Mouse (Mus musculus): Measurements from ENCODE around the gene Irf1. TPM values are rescaled to one million over a fixed set of nuclear protein-coding genes. Genes with fewer than 3 reads are reported as not detected.

Irf1 gene
- total and polyA plus RNA-seq, 3 experiments: 17.8 to 64.9 (median 23.6) TPM

DNA sequence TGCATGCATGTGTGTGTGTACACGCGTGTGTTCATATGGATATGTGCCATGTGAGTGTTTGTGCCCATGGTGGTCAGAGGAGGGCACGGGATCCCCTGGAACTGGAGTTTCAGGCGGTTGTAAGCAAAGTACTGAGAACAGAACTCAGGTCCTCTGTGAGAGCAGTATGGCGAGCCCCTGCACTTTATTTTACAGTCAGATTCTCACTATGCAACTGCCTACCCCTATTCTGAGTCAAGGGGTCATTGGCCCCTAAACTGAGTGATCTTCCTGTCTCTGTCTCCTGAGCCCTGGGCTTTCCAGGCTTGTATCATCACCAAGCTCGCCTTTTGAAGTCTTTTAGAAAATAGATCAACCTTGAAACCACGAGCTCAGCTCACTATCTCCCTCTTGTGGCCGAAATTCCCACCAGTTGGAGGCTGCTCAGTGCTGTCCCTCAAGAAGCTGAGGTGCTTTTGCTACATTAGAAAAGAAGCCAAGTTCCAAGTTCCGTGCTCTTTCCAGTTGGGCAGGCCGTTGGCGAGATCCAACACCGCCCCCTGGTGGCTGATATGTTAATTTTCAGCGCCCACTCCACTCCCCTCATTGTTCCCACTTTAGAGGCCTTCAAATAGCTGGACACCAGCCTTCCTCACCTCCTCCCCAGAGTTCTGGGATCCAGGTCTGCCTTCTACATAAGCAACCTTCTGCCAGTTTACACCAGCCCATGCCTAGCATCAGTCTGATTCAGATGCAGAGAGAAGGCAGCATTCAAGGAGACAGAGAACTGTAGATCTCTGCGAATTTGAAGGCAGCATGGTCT is 32.8 kb upstream of the Irf1 start (continued):
- TF ChIP-seq HCFC1 (IDR thresholded peaks at IDR 0.05; ENCODE audit: low read depth, low read length) (peak; percentile 58), NRF1 (IDR thresholded peaks at IDR 0.05; ENCODE audit: low read depth, low read length) (peak; percentile 59), GABPA (IDR thresholded peaks at IDR 0.05; ENCODE audit: insufficient replicate concordance, low read depth, low read length) (no peak), TCF12 (IDR thresholded peaks at IDR 0.05; ENCODE audit: low read depth, low read length) (peak; percentile 74), KAT2A (IDR thresholded peaks at IDR 0.05; ENCODE audit: insufficient replicate concordance, low read length) (0 out of 2 replicates have a peak, but pooled peaks have one; percentile 29), TBP (conservative IDR thresholded peaks at IDR 0.05; ENCODE audit: low read depth, low read length) (no peak)

DNA sequence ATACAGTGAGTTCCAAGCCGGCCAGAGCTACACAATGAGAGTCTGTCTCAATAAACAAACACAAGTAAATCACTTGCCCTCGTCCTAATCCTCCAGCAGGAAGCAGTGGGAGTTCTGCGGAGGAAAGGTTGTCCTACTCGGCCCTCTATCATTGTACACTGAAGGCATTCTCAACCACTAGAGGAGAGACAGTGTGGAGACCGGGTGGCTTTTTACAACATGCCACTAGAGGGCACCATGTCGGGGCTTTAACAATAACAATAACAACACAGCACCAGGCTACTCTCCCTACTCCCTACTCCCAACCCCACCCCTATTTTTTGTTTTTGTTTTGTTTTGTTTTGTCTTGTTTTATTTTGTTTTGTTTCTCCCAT is 32.3 kb upstream of the Irf1 start:
- peaks cover 8 to 35% of the 10 kb centered on the region in 2 experiments for H3K4me1 ChIP-seq (ENCODE audit: control insufficient read depth in 1 of 2, insufficient read depth in 2 of 2)
- dilution Hi-C loops (cut with MboI; ENCODE audit: extremely low pct_ligation_motif_present, extremely low pct_unique_long_range_greater_than_20kb, low sequenced_read_pairs) (no loop called here), in situ Hi-C loops (cut with MboI; ENCODE audit: low pct_ligation_motif_present, low pct_unique_long_range_greater_than_20kb, low sequenced_read_pairs) (loop anchor here (5.0 kb wide), 2 partner anchors 150 to 270 kb away; no protein-coding TSS in a partner anchor)
- no peak overlapping the region for H3K4me3 ChIP-seq (replicated peaks in 1 of 3; ENCODE audit: low read depth in 2 of 3, low read length in 2 of 3, poor library complexity in 1 of 3)
- DNase-seq (ENCODE audit: extremely low read depth): peak; percentile 86
- no peaks in the 10 kb centered on the region for H3K27me3 ChIP-seq (replicated peaks)
- no peaks in the 10 kb centered on the region for H3K9me3 ChIP-seq (replicated peaks; ENCODE audit: low read length)
- TF ChIP-seq JUN (IDR thresholded peaks at IDR 0.05; ENCODE audit: insufficient read depth, low read depth, low read length) (no peak), MYC (IDR thresholded peaks at IDR 0.05; ENCODE audit: low read depth, low read length) (peak; percentile 68; the same call in 1 of the 2 replicates), SMC3 (IDR thresholded peaks at IDR 0.05; ENCODE audit: low read depth, low read length) (peak; percentile 75), SIN3A (IDR thresholded peaks at IDR 0.05; ENCODE audit: low read length) (no peak), ELF1 (IDR thresholded peaks at IDR 0.05; ENCODE audit: low read depth, low read length) (0 out of 2 replicates have a peak, but pooled peaks have one; percentile 18), NELFE (IDR thresholded peaks at IDR 0.05; ENCODE audit: low read depth, low read length) (0 out of 2 replicates have a peak, but pooled peaks have one; percentile 27), RAD21 (IDR thresholded peaks at IDR 0.05; ENCODE audit: low read depth, low read length) (peak; percentile 64), MAZ (IDR thresholded peaks at IDR 0.05; ENCODE audit: low read depth, low read length) (0 out of 2 replicates have a peak, but pooled peaks have one; percentile 63), CTCF (conservative IDR thresholded peaks at IDR 0.05 in 1 of 2, IDR thresholded peaks at IDR 0.05 in 1 of 2; ENCODE audit: low read depth in 2 of 2, low read length in 2 of 2) (peak; percentile 80 to 96), TBP (conservative IDR thresholded peaks at IDR 0.05; ENCODE audit: low read depth, low read length) (no peak)
- H3K27ac ChIP-seq (ENCODE audit: insufficient read depth, low read depth): peak overlapping the region; percentile 66
- no peak overlapping the region for H3K4me2 ChIP-seq (ENCODE audit: insufficient read depth, low read depth, poor library complexity, severe bottlenecking)
- H3K79me2 ChIP-seq (replicated peaks; ENCODE audit: control insufficient read depth, extremely low read depth, insufficient read depth, poor library complexity, severe bottlenecking): no peaks in the 10 kb centered on the region
- H3K36me3 ChIP-seq (replicated peaks in 1 of 2; ENCODE audit: control insufficient read depth in 1 of 2, insufficient read depth in 1 of 2, low read length in 1 of 2): no peaks in the 10 kb centered on the region
- no peak overlapping the region for H3K9ac ChIP-seq (ENCODE audit: insufficient read depth, low read depth)

DNA sequence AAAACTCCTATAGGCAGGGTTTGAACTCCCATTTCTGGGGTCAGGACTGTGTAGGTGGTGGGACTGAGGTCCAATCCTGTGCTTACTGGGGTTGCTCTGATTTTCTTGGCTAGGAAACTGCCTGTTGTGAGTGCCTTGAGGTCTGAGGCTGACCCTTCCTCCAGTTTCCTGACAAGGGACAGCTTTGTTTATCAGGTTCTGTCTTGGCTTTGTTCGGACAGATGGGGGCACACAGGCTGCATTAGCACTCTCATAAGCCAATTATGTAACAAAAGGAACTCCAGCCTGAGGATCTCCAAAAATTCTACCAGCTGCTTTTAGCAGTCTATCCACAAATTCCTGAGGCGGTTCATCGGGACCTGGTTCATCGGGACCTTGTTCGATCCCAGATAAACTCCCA is 27.5 kb upstream of the Irf1 start:
- no peak overlapping the region for H3K9ac ChIP-seq (ENCODE audit: insufficient read depth, low read depth)
- TF ChIP-seq IRF4 (IDR thresholded peaks at IDR 0.05; ENCODE audit: low read depth, low read length) (no peak), CHD2 (IDR thresholded peaks at IDR 0.05; ENCODE audit: low read length) (no peak), TBP (conservative IDR thresholded peaks at IDR 0.05; ENCODE audit: low read depth, low read length) (no peak), POLR2A (IDR thresholded peaks at IDR 0.05; ENCODE audit: low read depth, low read length) (no peak), RCOR1 (conservative IDR thresholded peaks at IDR 0.05; ENCODE audit: low read depth, low read length) (no peak), SIN3A (IDR thresholded peaks at IDR 0.05; ENCODE audit: low read length) (no peak), USF2 (conservative IDR thresholded peaks at IDR 0.05; ENCODE audit: low read depth, low read length) (no peak), BHLHE40 (IDR thresholded peaks at IDR 0.05; ENCODE audit: low read depth, low read length) (no peak), POLR2AphosphoS2 (IDR thresholded peaks at IDR 0.05; ENCODE audit: low read depth, low read length) (no peak), MAFK (IDR thresholded peaks at IDR 0.05; ENCODE audit: insufficient replicate concordance, low read length) (no peak), NELFE (IDR thresholded peaks at IDR 0.05; ENCODE audit: low read depth, low read length) (no peak), MYC (IDR thresholded peaks at IDR 0.05; ENCODE audit: low read depth, low read length) (no peak), SMC3 (IDR thresholded peaks at IDR 0.05; ENCODE audit: low read depth, low read length) (peak; percentile 44), JUND (conservative IDR thresholded peaks at IDR 0.05; ENCODE audit: low read depth, low read length) (no peak), KAT2A (IDR thresholded peaks at IDR 0.05; ENCODE audit: insufficient replicate concordance, low read length) (no peak), RAD21 (IDR thresholded peaks at IDR 0.05; ENCODE audit: low read depth, low read length) (peak; percentile 33), CTCF (conservative IDR thresholded peaks at IDR 0.05 in 1 of 2, IDR thresholded peaks at IDR 0.05 in 1 of 2; ENCODE audit: low read depth in 2 of 2, low read length in 2 of 2) (peak in 1 of 2 experiments; percentile 34; a peak in 2 of 4 replicates), TCF12 (IDR thresholded peaks at IDR 0.05; ENCODE audit: low read depth, low read length) (no peak), ZMIZ1 (IDR thresholded peaks at IDR 0.05; ENCODE audit: low read depth, low read length) (no peak), UBTF (IDR thresholded peaks at IDR 0.05; ENCODE audit: low read depth, low read length) (no peak), PAX5 (IDR thresholded peaks at IDR 0.05; ENCODE audit: low read length) (no peak)
- H3K27ac ChIP-seq (ENCODE audit: insufficient read depth, low read depth): no peak overlapping the region
- H3K79me2 ChIP-seq (replicated peaks; ENCODE audit: control insufficient read depth, extremely low read depth, insufficient read depth, poor library complexity, severe bottlenecking): no peaks in the 10 kb centered on the region
- no peak overlapping the region for H3K4me3 ChIP-seq (replicated peaks in 1 of 3; ENCODE audit: low read depth in 2 of 3, low read length in 2 of 3, poor library complexity in 1 of 3)
- in situ Hi-C loops (cut with MboI; ENCODE audit: low pct_ligation_motif_present, low pct_unique_long_range_greater_than_20kb, low sequenced_read_pairs) (no loop called here), dilution Hi-C loops (cut with MboI; ENCODE audit: extremely low pct_ligation_motif_present, extremely low pct_unique_long_range_greater_than_20kb, low sequenced_read_pairs) (no loop called here)
- H3K36me3 ChIP-seq (replicated peaks in 1 of 2; ENCODE audit: control insufficient read depth in 1 of 2, insufficient read depth in 1 of 2, low read length in 1 of 2): no peaks in the 10 kb centered on the region
- H3K4me2 ChIP-seq (ENCODE audit: insufficient read depth, low read depth, poor library complexity, severe bottlenecking): no peak overlapping the region
- H3K9me3 ChIP-seq (replicated peaks; ENCODE audit: low read length): no peaks in the 10 kb centered on the region
- H3K4me1 ChIP-seq (ENCODE audit: control insufficient read depth in 1 of 2, insufficient read depth in 2 of 2): peaks cover 2 to 5% of the 10 kb centered on the region in 2 experiments; a peak in 2 of 4 replicates
- peaks cover 3% of the 10 kb centered on the region for H3K27me3 ChIP-seq (replicated peaks)
- no peak for DNase-seq (ENCODE audit: extremely low read depth)
